8 mouse cellular contexts compared by ENCODE assay signal in genomic region chr13:106935871-106936255, GRCm38 (mm10). TPM values are rescaled to one million over a fixed set of nuclear protein-coding genes. Genes with fewer than 3 reads are reported as not detected.
A peak's percentile ranks its signal among the peaks of the same experiment; 100 is the strongest.
DNase-seq lines count a peak whose midpoint lies in the region; ATAC-seq and TF ChIP-seq lines count a peak whose summit lies in the region.

No protein-coding gene starts in this region.

- H3K27ac ChIP-seq in liver, adult 2 months (replicated peaks; ENCODE audit: insufficient read depth, low read depth, low read length), result no peak overlapping the region
- 0 out of 2 replicates have a peak overlapping the region, but pooled peaks have one; percentile 88 for H3K27ac ChIP-seq in embryonic facial prominence, embryonic 13.5 days
- H3K27ac ChIP-seq in intestine, embryonic 15.5 days, result 0 out of 2 replicates have a peak overlapping the region, but pooled peaks have one; percentile 77

- peaks cover 10% of the 10 kb centered on the region; the same call in 1 of the 2 replicates for H3K79me2 ChIP-seq in liver, adult 2 months (ENCODE audit: control insufficient read depth, insufficient read depth, low read length)
- H3K79me2 ChIP-seq in myocyte (ENCODE audit: control insufficient read depth, insufficient read depth), result peaks cover 54% of the 10 kb centered on the region

- H3K4me2 ChIP-seq in embryonic facial prominence, embryonic 13.5 days, result peak overlapping the region; percentile 77
- peak overlapping the region; percentile 63 for H3K4me2 ChIP-seq in intestine, embryonic 15.5 days (replicated peaks)
- peak overlapping the region; percentile 97 for H3K4me2 ChIP-seq in myocyte (ENCODE audit: low read depth)

- H3K4me3 ChIP-seq in liver, adult 2 months (ENCODE audit: insufficient read depth, low read depth, low read length), result peak overlapping the region; percentile 77
- peak overlapping the region; percentile 100 for H3K4me3 ChIP-seq in embryonic facial prominence, embryonic 13.5 days
- peak overlapping the region; percentile 94 for H3K4me3 ChIP-seq in intestine, embryonic 15.5 days (replicated peaks)
- H3K4me3 ChIP-seq in myocyte, result peak overlapping the region; percentile 80

- H3K27me3 ChIP-seq in liver, adult 2 months (ENCODE audit: control insufficient read depth, insufficient read depth, low read length), result no peaks in the 10 kb centered on the region
- H3K27me3 ChIP-seq in embryonic facial prominence, embryonic 13.5 days, result no peaks in the 10 kb centered on the region
- no peaks in the 10 kb centered on the region for H3K27me3 ChIP-seq in intestine, embryonic 15.5 days (replicated peaks)
- H3K27me3 ChIP-seq in myocyte (ENCODE audit: control insufficient read depth, insufficient read depth, insufficient read length), result no peaks in the 10 kb centered on the region

- H3K9ac ChIP-seq in liver, adult 2 months (ENCODE audit: low read depth, low read length), result peak overlapping the region; percentile 73; the same call in 1 of the 2 replicates
- peak overlapping the region; percentile 94 for H3K9ac ChIP-seq in embryonic facial prominence, embryonic 13.5 days
- H3K9ac ChIP-seq in intestine, embryonic 15.5 days, result peak overlapping the region; percentile 88

- 3% methylated on average over 9 of the region's 9 CpGs for WGBS in liver, adult 2 months
- 7% methylated on average over 9 of the region's 9 CpGs for WGBS in embryonic facial prominence, embryonic 13.5 days
- 5% methylated on average over 9 of the region's 9 CpGs for WGBS in intestine, embryonic 15.5 days

- no peaks in the 10 kb centered on the region for H3K9me3 ChIP-seq in embryonic facial prominence, embryonic 13.5 days
- H3K9me3 ChIP-seq in intestine, embryonic 15.5 days, result no peaks in the 10 kb centered on the region

- H3K36me3 ChIP-seq in liver, adult 2 months (ENCODE audit: control insufficient read depth, insufficient read depth, low read length), result no peaks in the 10 kb centered on the region
- H3K36me3 ChIP-seq in embryonic facial prominence, embryonic 13.5 days, result no peaks in the 10 kb centered on the region
- no peaks in the 10 kb centered on the region for H3K36me3 ChIP-seq in intestine, embryonic 15.5 days
- H3K36me3 ChIP-seq in myocyte (ENCODE audit: control insufficient read depth, insufficient read depth), result no peaks in the 10 kb centered on the region

- peak overlapping the region; percentile 47 for H3ac ChIP-seq in myocyte (ENCODE audit: control insufficient read depth, insufficient read length)

- no peaks in the 10 kb centered on the region for H3K4me1 ChIP-seq in liver, adult 2 months (ENCODE audit: control insufficient read depth, insufficient read depth, low read length)
- H3K4me1 ChIP-seq in embryonic facial prominence, embryonic 13.5 days, result peaks cover 7% of the 10 kb centered on the region
- 0 out of 2 replicates have a peak, but pooled peaks cover 3% of the 10 kb centered on the region for H3K4me1 ChIP-seq in intestine, embryonic 15.5 days (replicated peaks)

- TF ChIP-seq CTCF in liver, adult 2 months (IDR thresholded peaks at IDR 0.05; ENCODE audit: low read depth, low read length), result no peak

- ATAC-seq in embryonic facial prominence, embryonic 13.5 days (ENCODE audit: insufficient number of reproducible peaks, insufficient read depth, low FRiP score, low TSS enrichment, low read depth), result no peak
- ATAC-seq in intestine, embryonic 15.5 days, result no peak
- no peak for ATAC-seq in cerebellum, adult (ENCODE audit: insufficient number of reproducible peaks, low FRiP score, low TSS enrichment)

- DNase-seq in liver, adult 2 months (ENCODE audit: extremely low read depth, low read depth, low spot score), result no peak
- DNase-seq in liver, result no peak
- DNase-seq in left cerebral cortex, postnatal 25 days (ENCODE audit: low spot score in 2 of 2), result no peak
- no peak for DNase-seq in gastrocnemius, adult 18-20 months (ENCODE audit: low spot score)

- TF ChIP-seq POLR2A in liver, adult 2 months (IDR thresholded peaks at IDR 0.05; ENCODE audit: extremely low read depth, insufficient read depth, low read length), result no peak
- no peak for TF ChIP-seq POLR2A in myocyte (IDR thresholded peaks at IDR 0.05; ENCODE audit: insufficient read length, low read depth)

- intact Hi-C loops in left cerebral cortex, postnatal 25 days (cut with DNase I), result loop anchor here (5.0 kb wide), 1 partner anchor 166 kb away; no protein-coding TSS in a partner anchor

TF ChIP-seq in myocyte, 11 proteins besides CTCF, POLR2A, EP300 and RAD21:
- TF ChIP-seq TCF3 (IDR thresholded peaks at IDR 0.05; ENCODE audit: insufficient read length, low read depth) (no peak), MYOG (IDR thresholded peaks at IDR 0.05; ENCODE audit: control insufficient read depth in 1 of 3, insufficient read depth in 1 of 3, insufficient read length in 2 of 3, low read depth in 2 of 3) (no peak), MYOD1 (IDR thresholded peaks at IDR 0.05; ENCODE audit: control insufficient read depth in 1 of 3, insufficient read length in 2 of 3, low read depth in 2 of 3) (no peak), CEBPB (IDR thresholded peaks at IDR 0.05; ENCODE audit: insufficient read depth, poor library complexity, severe bottlenecking) (no peak), E2F4 (IDR thresholded peaks at IDR 0.05; ENCODE audit: insufficient read depth) (no peak), POLR2AphosphoS2 (IDR thresholded peaks at IDR 0.05; ENCODE audit: insufficient read length, low read depth) (no peak), TCF12 (IDR thresholded peaks at IDR 0.05; ENCODE audit: insufficient read depth, poor library complexity, severe bottlenecking) (no peak), SRF (IDR thresholded peaks at IDR 0.05; ENCODE audit: control insufficient read depth, insufficient read length, low read depth) (no peak), MAX (IDR thresholded peaks at IDR 0.05; ENCODE audit: low read depth) (no peak), USF1 (IDR thresholded peaks at IDR 0.05; ENCODE audit: low read depth) (no peak), REST (IDR thresholded peaks at IDR 0.05; ENCODE audit: insufficient read depth, insufficient read length) (no peak)

RNA-seq across cellular contexts. Expression of gene Ipo11, which starts 0.9 kb away (rescaled TPM):
- 17.5 and 20.3 TPM in 2 replicates for total RNA-seq in liver, adult 2 months (2014; rRNA removed)
- polyA plus RNA-seq in liver, adult 2 months (2012; rRNA removed), result 8.4 and 8.8 TPM in 2 replicates
- 47.8 and 50.3 TPM in 2 replicates for polyA plus RNA-seq in embryonic facial prominence, embryonic 13.5 days (2015; fragmentation: Nextera tagmentation; extraction: Ambion mirVana)
- polyA plus RNA-seq in intestine, embryonic 15.5 days (2015; fragmentation: Nextera tagmentation; extraction: Ambion mirVana), result 44.2 and 47.6 TPM in 2 replicates
- 10.4 TPM for polyA plus RNA-seq in myocyte (2012; fragmentation: generic; extraction: Trizol)
- 10 to 100 TPM; 56.9 to 58.8 TPM for total RNA-seq in left cerebral cortex, postnatal 25 days (2021)
- 10 to 100 TPM; 15.4 TPM for total RNA-seq in gastrocnemius, adult 18-20 months (2021)

RNA-seq across cellular contexts. Expression of gene Dimt1, which starts 11.1 kb away (rescaled TPM):
- 3.4 and 4.0 TPM in 2 replicates for total RNA-seq in liver, adult 2 months (2014; rRNA removed)
- polyA plus RNA-seq in liver, adult 2 months (2012; rRNA removed), result 1.3 and 4.4 TPM in 2 replicates
- 50.8 and 55.3 TPM in 2 replicates for polyA plus RNA-seq in embryonic facial prominence, embryonic 13.5 days (2015; fragmentation: Nextera tagmentation; extraction: Ambion mirVana)
- 32.8 and 38.8 TPM in 2 replicates for polyA plus RNA-seq in intestine, embryonic 15.5 days (2015; fragmentation: Nextera tagmentation; extraction: Ambion mirVana)
- polyA plus RNA-seq in myocyte (2012; fragmentation: generic; extraction: Trizol), result 11.9 TPM
- 10 to 100 TPM; 23.3 to 23.4 TPM for total RNA-seq in left cerebral cortex, postnatal 25 days (2021)
- total RNA-seq in gastrocnemius, adult 18-20 months (2021), result 1 to 10 TPM; 6.6 TPM
